Mouse (Mus musculus): ENCODE measurements at regions not wholly inside any gene's neighbourhood (a gene's known extent, or its start where the extent isn't known, plus 50 kb on each side); places are given as distances from the start of the nearest gene placed in this dataset.

DNA sequence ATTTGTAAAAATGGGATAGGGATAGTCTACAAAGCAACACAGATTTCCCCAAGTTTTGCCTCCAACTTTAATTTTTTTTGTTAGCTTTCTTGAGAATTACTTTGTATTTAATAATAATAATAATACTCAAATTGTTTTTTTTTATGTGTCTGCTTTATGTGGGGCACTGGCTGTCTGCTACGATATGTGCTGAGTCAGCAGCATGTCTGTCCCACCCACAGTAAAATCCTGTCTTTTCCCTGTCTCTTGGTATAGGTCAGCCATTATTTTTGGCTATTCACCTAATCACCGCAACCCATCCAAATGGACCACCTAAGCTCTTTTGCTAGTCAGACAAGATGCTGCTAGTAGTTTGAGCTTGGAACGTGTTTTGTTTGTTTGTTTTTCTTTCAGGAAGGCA, 473.0 kb downstream of the Hs3st4 start:
- H3K27me3 ChIP-seq (ENCODE audit: insufficient read depth, low read length), result no peaks in the 10 kb centered on the region
- no peak overlapping the region for H3K27ac ChIP-seq
- no peak for ATAC-seq (replicated peaks; ENCODE audit: low FRiP score, low read depth)
- WGBS, result 73% methylated on average over 3 of the region's 3 CpGs
- no peak for DNase-seq (ENCODE audit: low spot score)
- TF ChIP-seq CTCF (IDR thresholded peaks at IDR 0.05; ENCODE audit: low read depth), result no peak
- no peak overlapping the region for H3K4me3 ChIP-seq (replicated peaks; ENCODE audit: low read depth, low read length)
- no peak overlapping the region for H3K9ac ChIP-seq (ENCODE audit: low read depth, low read length)
- H3K36me3 ChIP-seq (ENCODE audit: insufficient read depth, low read length), result no peaks in the 10 kb centered on the region
- H3K9me3 ChIP-seq (replicated peaks; ENCODE audit: low read length), result no peaks in the 10 kb centered on the region
- H3K4me2 ChIP-seq (ENCODE audit: low read length), result no peak overlapping the region
- H3K4me1 ChIP-seq (replicated peaks; ENCODE audit: insufficient read depth, low read length), result no peaks in the 10 kb centered on the region

DNA sequence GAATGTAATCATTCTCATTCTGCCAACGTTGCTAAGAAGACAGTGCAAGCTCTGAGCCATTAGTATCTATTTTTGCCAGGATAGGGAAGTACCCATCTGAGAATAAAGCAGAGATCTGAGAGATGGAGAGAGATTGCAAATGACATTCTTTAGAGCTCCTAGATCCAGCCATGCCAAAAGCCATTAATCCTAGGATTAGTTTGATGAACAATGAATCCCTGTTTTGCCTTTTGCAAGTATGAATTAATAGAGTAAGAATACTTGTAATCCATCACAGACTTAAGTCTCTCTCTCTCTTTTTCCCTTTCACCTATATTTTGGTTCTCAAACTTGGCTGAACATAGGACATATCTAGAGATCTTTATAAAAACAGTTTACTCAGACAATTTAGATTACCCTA, 504.7 kb downstream of the Hs3st4 start:
- ATAC-seq (replicated peaks; ENCODE audit: low FRiP score, low read depth), result no peak
- no peak overlapping the region for H3K4me2 ChIP-seq (ENCODE audit: low read length)
- DNase-seq (ENCODE audit: low spot score), result no peak
- no peaks in the 10 kb centered on the region for H3K9me3 ChIP-seq (replicated peaks; ENCODE audit: low read length)
- no peak overlapping the region for H3K9ac ChIP-seq (ENCODE audit: low read depth, low read length)
- no peak for TF ChIP-seq CTCF (IDR thresholded peaks at IDR 0.05; ENCODE audit: low read depth)
- no peaks in the 10 kb centered on the region for H3K27me3 ChIP-seq (ENCODE audit: insufficient read depth, low read length)
- no peaks in the 10 kb centered on the region for H3K36me3 ChIP-seq (ENCODE audit: insufficient read depth, low read length)
- no peak overlapping the region for H3K4me3 ChIP-seq (replicated peaks; ENCODE audit: low read depth, low read length)
- H3K4me1 ChIP-seq (replicated peaks; ENCODE audit: insufficient read depth, low read length), result no peaks in the 10 kb centered on the region
- WGBS, result 62% methylated on average over 1 of the region's 1 CpGs
- no peak overlapping the region for H3K27ac ChIP-seq

DNA sequence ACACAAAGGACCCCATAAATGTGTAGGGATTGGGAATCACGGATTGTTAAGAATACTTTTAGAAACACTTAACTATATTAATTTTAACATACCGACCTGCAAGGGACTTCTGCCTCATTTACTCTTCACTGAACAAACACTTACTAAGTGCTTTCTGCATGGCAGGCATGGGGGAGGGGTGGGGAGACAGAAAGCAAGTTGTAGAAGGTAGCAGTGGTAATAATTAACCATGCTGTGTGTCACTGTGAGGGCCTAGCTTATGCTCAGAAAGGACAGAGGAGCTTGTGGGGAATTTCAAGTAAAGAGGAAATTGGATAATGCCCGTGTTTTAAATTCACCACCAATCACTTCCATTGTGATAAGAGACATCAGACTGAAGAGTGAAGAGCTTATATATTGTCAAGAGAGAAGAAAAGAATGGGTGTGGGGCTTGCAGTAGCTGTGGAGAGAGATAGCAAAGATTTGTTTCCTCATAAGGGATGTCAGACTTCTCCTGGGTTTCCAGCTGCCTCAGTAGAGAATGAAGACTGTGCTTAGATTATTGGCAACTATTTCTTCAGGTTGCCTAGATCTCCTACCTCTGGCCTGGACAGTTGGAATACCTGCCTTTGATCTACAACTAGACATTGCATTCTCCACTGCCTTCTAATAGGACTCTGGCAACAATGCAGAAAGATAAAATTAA, 508.6 kb downstream of the Hs3st4 start:
- no peaks in the 10 kb centered on the region for H3K27me3 ChIP-seq (ENCODE audit: insufficient read depth, low read length)
- H3K4me1 ChIP-seq (replicated peaks; ENCODE audit: insufficient read depth, low read length), result no peaks in the 10 kb centered on the region
- no peak for TF ChIP-seq CTCF (IDR thresholded peaks at IDR 0.05; ENCODE audit: low read depth)
- H3K9ac ChIP-seq (ENCODE audit: low read depth, low read length), result no peak overlapping the region
- H3K4me2 ChIP-seq (ENCODE audit: low read length), result no peak overlapping the region
- no peak overlapping the region for H3K4me3 ChIP-seq (replicated peaks; ENCODE audit: low read depth, low read length)
- H3K36me3 ChIP-seq (ENCODE audit: insufficient read depth, low read length), result no peaks in the 10 kb centered on the region
- peak; percentile 26 for DNase-seq (ENCODE audit: low spot score)
- ATAC-seq (replicated peaks; ENCODE audit: low FRiP score, low read depth), result no peak
- WGBS, result 49% methylated on average over 3 of the region's 3 CpGs
- H3K27ac ChIP-seq, result no peak overlapping the region
- H3K9me3 ChIP-seq (replicated peaks; ENCODE audit: low read length), result no peaks in the 10 kb centered on the region

DNA sequence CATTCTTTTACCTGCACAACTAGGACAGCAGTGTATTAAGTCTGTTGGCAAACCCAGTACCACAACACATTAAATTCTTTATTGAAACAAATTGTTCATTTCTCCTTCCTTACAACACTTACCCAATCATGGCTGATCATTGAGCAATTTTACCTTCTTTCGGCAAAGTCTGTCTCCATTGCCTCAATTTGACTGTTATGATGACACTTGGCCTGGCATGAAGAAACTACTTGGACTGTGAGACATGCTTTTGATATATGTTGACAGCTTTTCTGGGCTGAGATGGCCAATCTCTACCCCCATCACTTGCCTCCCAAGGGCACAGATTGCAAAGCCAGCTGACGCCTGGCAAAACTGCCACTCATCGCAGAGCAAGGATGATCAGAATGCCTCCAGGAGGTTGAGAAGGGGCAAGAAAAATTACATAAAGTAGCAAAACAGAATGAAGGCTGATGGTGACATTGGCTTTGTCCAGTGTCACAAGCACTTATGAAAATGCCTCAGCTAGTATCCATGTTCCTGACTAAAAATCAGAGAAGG, 509.3 kb downstream of the Hs3st4 start:
- no peak overlapping the region for H3K4me3 ChIP-seq (replicated peaks; ENCODE audit: low read depth, low read length)
- H3K27me3 ChIP-seq (ENCODE audit: insufficient read depth, low read length), result no peaks in the 10 kb centered on the region
- no peaks in the 10 kb centered on the region for H3K4me1 ChIP-seq (replicated peaks; ENCODE audit: insufficient read depth, low read length)
- no peaks in the 10 kb centered on the region for H3K9me3 ChIP-seq (replicated peaks; ENCODE audit: low read length)
- TF ChIP-seq CTCF (IDR thresholded peaks at IDR 0.05; ENCODE audit: low read depth), result no peak
- H3K27ac ChIP-seq, result no peak overlapping the region
- no peak for DNase-seq (ENCODE audit: low spot score)
- H3K9ac ChIP-seq (ENCODE audit: low read depth, low read length), result no peak overlapping the region
- 97% methylated on average over 3 of the region's 3 CpGs for WGBS
- H3K4me2 ChIP-seq (ENCODE audit: low read length), result no peak overlapping the region
- H3K36me3 ChIP-seq (ENCODE audit: insufficient read depth, low read length), result no peaks in the 10 kb centered on the region
- ATAC-seq (replicated peaks; ENCODE audit: low FRiP score, low read depth), result no peak

DNA sequence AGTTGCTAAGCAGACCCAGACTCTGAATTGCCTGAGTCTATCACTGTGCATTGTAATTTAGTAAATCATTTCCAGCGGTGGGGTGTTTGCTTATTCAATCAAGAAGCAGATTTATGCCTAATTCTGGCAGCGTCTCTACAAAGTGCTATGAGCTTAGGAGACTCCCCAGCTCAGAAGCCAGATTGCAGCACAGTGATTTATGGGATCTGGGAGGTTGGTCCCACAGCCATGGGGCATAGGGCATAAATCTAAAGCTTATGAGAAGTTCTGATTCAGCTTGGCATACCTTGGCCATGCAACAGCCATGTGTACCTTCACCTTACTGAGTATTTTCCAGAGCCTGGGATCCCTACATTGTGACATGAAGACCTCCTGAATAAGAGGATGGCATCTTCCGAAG, 518.0 kb downstream of the Hs3st4 start:
- WGBS, result 41% methylated on average over 3 of the region's 3 CpGs
- Histone ChIP-seq H3K4me3 (replicated peaks; ENCODE audit: low read depth, low read length) (no peak overlapping the region), H3K27ac (no peak overlapping the region), H3K9ac (ENCODE audit: low read depth, low read length) (no peak overlapping the region), H3K27me3 (ENCODE audit: insufficient read depth, low read length) (no peaks in the 10 kb centered on the region), H3K36me3 (ENCODE audit: insufficient read depth, low read length) (no peaks in the 10 kb centered on the region), H3K4me1 (replicated peaks; ENCODE audit: insufficient read depth, low read length) (no peaks in the 10 kb centered on the region), H3K4me2 (ENCODE audit: low read length) (no peak overlapping the region), H3K9me3 (replicated peaks; ENCODE audit: low read length) (no peaks in the 10 kb centered on the region)
- no peak for TF ChIP-seq CTCF (IDR thresholded peaks at IDR 0.05; ENCODE audit: low read depth)
- ATAC-seq (replicated peaks; ENCODE audit: low FRiP score, low read depth) (no peak), DNase-seq (ENCODE audit: low spot score) (no peak)

DNA sequence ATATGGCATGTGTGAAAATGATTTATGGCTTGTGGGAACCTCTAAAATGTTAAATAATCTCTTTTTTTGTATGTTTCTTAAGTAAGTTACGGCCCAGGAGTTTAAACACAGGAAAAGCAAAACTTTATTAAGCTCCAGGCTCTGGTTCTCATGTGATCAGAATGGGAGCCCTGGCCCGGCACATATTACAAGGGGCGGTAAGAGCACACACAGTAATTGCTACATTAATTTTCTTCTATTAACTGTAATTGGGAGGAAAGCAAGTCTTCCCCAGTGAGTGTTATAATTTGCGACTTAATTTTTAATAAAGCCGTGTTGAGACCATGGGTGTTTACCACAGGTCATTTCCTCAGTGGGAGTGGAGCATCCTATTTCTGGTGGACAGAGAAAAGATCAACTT, 520.1 kb downstream of the Hs3st4 start:
- H3K4me1 ChIP-seq (replicated peaks; ENCODE audit: insufficient read depth, low read length), result no peaks in the 10 kb centered on the region
- H3K27ac ChIP-seq, result no peak overlapping the region
- H3K27me3 ChIP-seq (ENCODE audit: insufficient read depth, low read length), result no peaks in the 10 kb centered on the region
- no peaks in the 10 kb centered on the region for H3K9me3 ChIP-seq (replicated peaks; ENCODE audit: low read length)
- H3K36me3 ChIP-seq (ENCODE audit: insufficient read depth, low read length), result no peaks in the 10 kb centered on the region
- H3K4me2 ChIP-seq (ENCODE audit: low read length), result no peak overlapping the region
- DNase-seq (ENCODE audit: low spot score) (no peak), ATAC-seq (replicated peaks; ENCODE audit: low FRiP score, low read depth) (no peak)
- WGBS, result 76% methylated on average over 5 of the region's 5 CpGs
- H3K4me3 ChIP-seq (replicated peaks; ENCODE audit: low read depth, low read length), result no peak overlapping the region
- no peak overlapping the region for H3K9ac ChIP-seq (ENCODE audit: low read depth, low read length)
- TF ChIP-seq CTCF (IDR thresholded peaks at IDR 0.05; ENCODE audit: low read depth), result no peak

DNA sequence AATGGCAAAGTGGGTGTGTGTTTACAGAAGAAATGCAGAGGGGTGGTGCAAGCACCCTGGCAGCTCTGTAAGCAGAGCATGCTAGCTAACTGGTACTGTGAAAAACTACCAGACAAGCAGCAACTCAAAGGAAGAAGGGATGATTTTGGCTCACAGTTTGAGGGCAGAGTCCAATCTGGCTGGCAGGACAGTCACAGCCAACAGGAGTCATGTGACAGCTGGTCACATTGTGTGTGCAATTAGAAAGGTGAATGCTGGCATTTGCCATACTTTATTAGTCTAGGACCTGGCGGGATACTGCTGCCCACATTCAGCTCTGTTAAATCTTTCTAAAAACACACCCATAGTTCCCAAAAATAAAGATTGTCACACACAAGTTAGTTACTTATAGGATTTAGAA, 566.4 kb downstream of the Hs3st4 start:
- no peak for ATAC-seq (replicated peaks; ENCODE audit: low FRiP score, low read depth)
- H3K27ac ChIP-seq, result no peak overlapping the region
- WGBS, result 72% methylated on average over 1 of the region's 1 CpGs
- no peaks in the 10 kb centered on the region for H3K36me3 ChIP-seq (ENCODE audit: insufficient read depth, low read length)
- no peaks in the 10 kb centered on the region for H3K27me3 ChIP-seq (ENCODE audit: insufficient read depth, low read length)
- no peak overlapping the region for H3K4me3 ChIP-seq (replicated peaks; ENCODE audit: low read depth, low read length)
- no peaks in the 10 kb centered on the region for H3K9me3 ChIP-seq (replicated peaks; ENCODE audit: low read length)
- no peaks in the 10 kb centered on the region for H3K4me1 ChIP-seq (replicated peaks; ENCODE audit: insufficient read depth, low read length)
- no peak for TF ChIP-seq CTCF (IDR thresholded peaks at IDR 0.05; ENCODE audit: low read depth)
- no peak overlapping the region for H3K9ac ChIP-seq (ENCODE audit: low read depth, low read length)
- no peak overlapping the region for H3K4me2 ChIP-seq (ENCODE audit: low read length)
- no peak for DNase-seq (ENCODE audit: low spot score)
